Mouse (Mus musculus) G1E (cell line): ENCODE measurements around the gene Arntl2.

Experiments
- CTCF ChIP-seq: IDR thresholded peaks from 2 replicates; pipeline ENCODE4 v1.5.1; 2012; ENCODE audit warnings: low read depth, low read length, inconsistent platforms, mixed read lengths
- POLR2AphosphoS5 ChIP-seq: IDR thresholded peaks from 2 replicates; pipeline ENCODE4 v1.6.1; 2012; ENCODE audit warnings: low read depth, low read length, inconsistent platforms; ENCODE audit not compliant: insufficient replicate concordance

DNA sequence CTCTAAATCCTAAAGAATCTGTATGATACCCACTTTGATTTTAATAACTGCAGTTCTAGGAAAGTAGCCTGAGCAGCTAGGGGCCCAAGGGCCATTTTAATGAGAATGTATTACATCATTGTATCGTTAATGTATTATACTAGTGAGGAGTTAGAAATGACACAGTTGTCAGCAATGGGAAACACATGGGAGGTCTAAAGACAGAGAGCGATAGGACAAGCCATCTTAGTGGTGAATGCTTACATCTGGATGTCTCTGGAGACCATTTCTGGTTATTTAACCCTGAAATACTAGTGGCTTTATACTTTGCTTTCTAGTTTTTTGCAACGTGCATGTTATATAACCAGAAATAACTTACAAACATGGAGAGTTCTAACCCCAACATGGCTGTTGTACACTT, 56.1 kb downstream of the Arntl2 start:
- no peak for TF ChIP-seq POLR2AphosphoS5
- TF ChIP-seq CTCF = no peak
